Mouse (Mus musculus): Measurements from ENCODE around the gene Csad.

DNA sequence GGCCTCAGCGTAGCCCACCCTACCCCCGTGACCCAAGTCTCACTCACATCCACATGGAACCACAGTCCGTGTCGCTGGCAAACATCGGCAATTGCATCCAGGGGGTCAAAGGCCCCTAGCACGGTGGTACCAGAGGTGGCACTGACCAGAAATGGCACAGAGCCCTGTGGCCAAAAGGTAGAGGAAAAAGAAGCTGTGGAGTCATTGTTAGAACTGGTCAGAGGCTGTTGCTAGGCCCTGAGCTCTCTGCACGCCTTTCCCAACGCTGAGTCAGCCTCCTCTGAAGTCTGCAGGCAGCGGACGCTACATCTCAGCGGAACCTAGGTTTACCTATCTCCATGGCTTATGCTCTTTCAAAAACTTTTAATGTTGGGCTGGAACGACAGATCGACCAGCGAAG is 24.6 kb downstream of the Csad start:
- TF ChIP-seq GATA1 (IDR thresholded peaks at IDR 0.05; ENCODE audit: borderline replicate concordance, low read length) (no peak), FLI1 (IDR thresholded peaks at IDR 0.05; ENCODE audit: low read length) (no peak)
